Mouse (Mus musculus) left cerebral cortex, postnatal 10 days (tissue): Measurements from ENCODE around the gene Tmem158. TPM values are rescaled to one million over a fixed set of nuclear protein-coding genes. Genes with fewer than 3 reads are reported as not detected.

Experiments used
- DNase-seq, 2 experiments: peaks; one replicate each; pipeline ENCODE4 v3.0.0; 2021 to 2022; ENCODE audit warnings: low spot score in 2 of 2, mixed read lengths in 1 of 2; ENCODE audit errors: extremely low spot score in 1 of 2
- intact Hi-C: fragments of 180-260 bp; cut with DNase I; formaldehyde crosslinking; loops from one replicate; pipeline ENCODE4 v1.15.1; 2025
- total RNA-seq, 2 experiments: library from RNA; stranded (reverse); gene quantifications; 2 replicates each; pipeline ENCODE4 v1.2.3; 2021

Tmem158 gene
- total RNA-seq, 2 experiments from 2014 or later = 81.5 to 87.1 TPM

DNA sequence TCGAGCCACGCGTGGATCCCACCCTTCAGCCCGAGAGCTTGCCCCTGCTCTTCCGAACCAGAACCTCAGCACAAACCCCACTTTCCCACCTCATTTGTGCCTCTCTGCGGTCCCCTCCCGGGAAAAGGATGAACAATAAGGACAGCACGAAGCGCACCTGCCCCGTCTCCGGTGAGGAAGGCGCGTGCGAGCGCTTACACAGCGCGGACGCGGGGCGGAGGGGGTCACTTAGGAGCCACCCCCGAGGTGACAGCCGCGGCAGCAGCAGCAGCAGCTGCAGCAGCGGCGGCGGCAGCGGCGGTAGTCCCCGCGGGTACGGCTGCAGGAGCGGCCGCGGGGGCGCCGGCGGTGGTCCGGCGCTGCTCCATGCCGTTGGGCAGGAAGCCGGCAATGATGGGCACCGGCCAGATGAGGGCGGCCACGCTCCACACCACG, 1.1 kb downstream of the Tmem158 start:
- peak; percentile 75 to 89 for DNase-seq
- intact Hi-C loops = loop anchor here (5.0 kb wide), 1 partner anchor 268 kb away; the partner anchor contains the start of gene Sacm1l

GRCm38 (mm10) chr9:123258796-123259195, 1.8 kb downstream of the Tmem158 start:
- intact Hi-C loops = loop anchor here (5.0 kb wide), 1 partner anchor 269 kb away; the partner anchor contains the start of gene Sacm1l
- DNase-seq = no peak

GRCm38 (mm10) chr9:123255736-123256135, 4.8 kb downstream of the Tmem158 start:
- intact Hi-C loops = loop anchor here (5.0 kb wide), 1 partner anchor 272 kb away; the partner anchor contains the start of gene Sacm1l
- no peak for DNase-seq

GRCm38 (mm10) chr9:123247992-123248391, 12.6 kb downstream of the Tmem158 start:
- no peak for DNase-seq
- intact Hi-C loops = no loop called here

GRCm38 (mm10) chr9:123245146-123245545, 15.4 kb downstream of the Tmem158 start:
- intact Hi-C loops = no loop called here
- no peak for DNase-seq

DNA sequence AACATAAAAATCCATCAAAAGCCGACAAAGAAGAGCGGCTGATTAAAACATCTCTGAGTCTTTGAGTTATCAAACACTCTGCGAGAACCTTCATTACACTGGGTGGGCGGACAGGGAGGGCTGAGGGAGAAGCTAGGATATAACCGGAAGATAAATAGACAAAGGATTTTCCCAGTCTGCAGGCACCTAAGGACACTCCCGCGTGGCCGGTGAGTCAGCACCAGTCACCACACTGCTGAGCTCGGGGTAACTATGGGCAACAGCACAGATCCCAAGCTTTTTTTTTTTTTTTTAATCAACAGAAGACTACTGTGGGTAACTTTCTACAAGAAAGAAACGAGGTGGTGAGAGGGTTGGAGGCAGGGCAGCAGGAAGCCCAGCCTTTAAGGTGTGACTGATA, 16.6 kb downstream of the Tmem158 start:
- intact Hi-C loops = no loop called here
- DNase-seq = peak in 1 of 2 experiments; percentile 36

DNA sequence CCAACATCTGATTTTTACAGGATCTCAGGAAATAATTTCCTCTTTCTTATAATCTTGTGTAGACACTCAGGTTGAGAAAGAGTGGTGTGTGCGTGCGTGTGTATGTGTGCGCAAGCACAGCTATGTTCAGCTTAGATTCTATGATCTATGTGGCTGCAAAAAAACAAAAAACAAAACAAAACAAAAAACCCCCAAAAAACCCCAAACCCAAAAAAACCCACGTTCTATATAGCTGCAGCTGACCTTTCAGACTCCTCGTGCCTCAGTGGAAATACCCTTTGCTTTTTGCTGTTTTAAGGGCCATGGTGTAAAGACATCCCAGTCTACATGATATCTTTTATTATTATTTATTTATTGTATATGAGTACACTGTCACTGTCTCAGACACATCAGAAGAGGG, 19.4 kb downstream of the Tmem158 start:
- no peak for DNase-seq
- intact Hi-C loops = no loop called here

- intact Hi-C loops = no loop called here
- no peak for DNase-seq
These were observed 19.8 kb downstream of the Tmem158 start for GRCm38 (mm10) chr9:123240751-123241150.

DNA sequence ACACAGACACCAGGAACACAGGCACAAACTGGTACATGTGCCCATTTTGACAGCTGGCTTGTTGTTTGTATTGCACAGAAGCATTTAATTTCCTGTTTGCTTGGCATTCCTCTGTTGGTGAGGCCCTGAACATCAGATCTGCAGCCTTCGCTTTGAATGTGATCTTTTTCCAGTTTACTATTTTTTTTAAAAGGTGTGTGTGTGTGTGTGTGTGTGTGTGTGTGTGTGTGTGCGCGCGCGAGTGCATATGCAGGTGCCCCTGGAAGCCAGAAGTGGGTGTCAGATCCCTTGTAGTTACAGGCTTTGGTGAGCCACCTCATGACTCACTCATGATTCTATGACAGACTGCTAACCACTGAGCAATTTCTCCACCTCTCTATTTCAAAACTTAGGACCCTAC, 20.3 kb downstream of the Tmem158 start:
- DNase-seq = no peak
- intact Hi-C loops = no loop called here

DNA sequence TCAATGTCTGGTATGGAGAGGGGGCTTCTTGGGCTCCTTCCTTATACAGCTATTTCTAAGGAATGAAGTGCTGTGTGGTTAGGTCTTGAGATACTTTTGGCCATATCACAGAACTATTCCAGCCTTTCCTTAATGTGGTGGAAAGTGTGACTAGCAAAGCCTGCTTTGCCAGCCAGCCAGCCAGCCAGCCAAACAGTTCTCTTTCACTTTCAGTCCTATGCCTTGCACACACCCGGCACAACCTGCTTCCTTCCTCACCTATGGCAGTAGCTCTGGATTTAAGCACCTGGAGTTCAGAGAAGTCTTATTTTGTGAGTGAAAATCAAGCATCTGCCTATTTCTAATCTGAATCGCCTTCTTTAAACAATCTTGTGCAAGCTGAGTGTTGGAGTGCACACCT, 20.9 kb downstream of the Tmem158 start:
- DNase-seq = no peak
- intact Hi-C loops = no loop called here

DNA sequence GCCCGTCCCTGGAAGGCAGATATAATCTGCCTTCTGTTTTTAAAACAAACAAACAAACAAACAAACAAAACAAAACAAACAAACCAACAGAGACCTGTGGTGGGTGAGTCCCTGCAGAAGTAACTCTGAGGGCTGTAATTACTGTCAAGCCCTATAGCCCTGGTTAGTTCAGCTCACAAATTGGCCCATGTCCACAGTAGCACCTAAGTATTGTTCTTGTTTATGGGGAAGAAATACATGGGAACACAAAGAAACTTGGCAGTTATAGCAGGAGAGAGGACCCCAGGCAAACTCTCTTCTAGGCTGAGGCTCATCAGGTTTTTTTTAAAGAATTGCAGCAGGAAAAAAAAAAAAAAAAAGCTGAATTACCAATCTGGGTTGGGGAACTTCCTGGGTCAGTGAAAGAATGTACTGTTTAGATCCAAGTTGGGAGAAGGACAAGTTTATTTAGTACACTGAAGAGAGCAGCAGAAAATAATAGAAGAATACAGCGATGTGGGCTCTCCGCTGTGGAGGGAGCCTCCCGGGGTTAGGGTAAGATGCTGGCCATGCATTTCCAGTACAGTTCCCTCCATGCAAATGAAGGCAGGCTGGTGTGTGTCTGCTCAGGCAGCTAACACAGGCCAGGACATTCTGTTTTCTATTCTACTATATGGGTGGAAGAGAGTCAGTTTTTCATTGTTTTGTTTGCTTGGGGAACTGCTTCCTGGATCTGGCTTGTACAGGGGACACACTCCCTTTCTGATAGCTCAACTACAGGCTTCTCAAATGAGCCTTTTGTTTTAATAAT, 22.1 kb downstream of the Tmem158 start:
- DNase-seq = no peak
- intact Hi-C loops = no loop called here

- peak in 1 of 2 experiments; percentile 84 for DNase-seq
- intact Hi-C loops = no loop called here
These were observed 22.8 kb downstream of the Tmem158 start for GRCm38 (mm10) chr9:123237739-123238138.

GRCm38 (mm10) chr9:123235621-123236020, 24.9 kb downstream of the Tmem158 start:
- intact Hi-C loops = no loop called here
- no peak for DNase-seq

GRCm38 (mm10) chr9:123229826-123230225, 30.7 kb downstream of the Tmem158 start:
- intact Hi-C loops = no loop called here
- DNase-seq = no peak

DNA sequence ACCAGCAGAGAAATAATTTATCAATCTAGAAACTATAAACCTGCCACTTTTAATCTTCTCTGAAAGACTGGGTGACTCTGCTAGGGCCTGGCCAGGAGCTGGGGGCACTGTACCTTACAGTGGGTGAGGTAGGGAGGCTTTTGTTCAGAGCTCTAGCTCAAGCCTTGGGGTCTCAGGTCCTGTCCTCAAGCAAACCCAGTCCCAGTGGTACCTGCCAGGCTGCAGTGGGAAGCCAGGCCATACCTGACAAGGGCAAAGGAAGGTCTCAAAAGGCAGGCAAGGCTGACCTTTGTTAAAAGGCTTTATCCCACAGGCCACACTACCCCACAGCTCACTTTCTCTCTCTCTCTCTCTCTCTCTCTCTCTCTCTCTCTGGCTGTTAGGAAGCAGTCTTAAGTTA, 31.9 kb downstream of the Tmem158 start:
- no peak for DNase-seq
- intact Hi-C loops = no loop called here

- no peak for DNase-seq
- intact Hi-C loops = no loop called here
These were observed 33.3 kb downstream of the Tmem158 start for GRCm38 (mm10) chr9:123227106-123227750.

DNA sequence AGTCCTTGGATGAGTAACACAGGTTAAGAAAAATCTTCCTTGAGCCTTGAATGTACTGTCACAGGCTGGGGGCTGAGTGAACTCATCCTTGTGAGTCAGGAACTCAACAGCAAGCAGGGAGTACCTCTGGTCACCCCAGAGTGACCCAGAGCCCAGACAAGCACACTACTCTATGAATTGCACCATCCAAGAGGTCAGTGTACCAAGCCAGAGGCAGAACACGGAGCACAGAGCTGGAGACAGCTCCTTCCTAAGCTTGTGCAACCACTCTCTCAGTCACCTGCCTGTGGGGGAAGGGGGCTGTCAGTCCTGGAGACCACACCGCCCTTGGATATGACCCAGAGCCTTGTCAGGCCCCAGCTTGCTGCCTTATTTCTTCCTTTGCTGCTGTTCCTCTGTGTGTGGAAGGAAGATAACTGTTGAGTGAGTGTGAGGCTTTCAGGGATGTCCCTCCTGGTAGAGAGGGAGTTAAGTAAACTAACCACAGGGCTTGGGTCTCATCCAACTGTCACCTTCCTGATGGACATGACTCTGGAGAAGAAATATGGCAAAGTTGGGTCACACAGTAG, 35.6 kb downstream of the Tmem158 start:
- intact Hi-C loops = no loop called here

GRCm38 (mm10) chr9:123219826-123220225, 40.7 kb downstream of the Tmem158 start:
- DNase-seq = peak in 1 of 2 experiments; percentile 49

More for the DNA sequence above, 35.6 kb downstream of the Tmem158 start:
- no peak for DNase-seq

GRCm38 (mm10) chr9:123215621-123216440, 44.7 kb downstream of the Tmem158 start, which contains the start of gene Cdcp1:
TSS of gene Cdcp1 (minus strand) at chr9:123216038.
- DNase-seq = no peak
- intact Hi-C loops = no loop called here

More at GRCm38 (mm10) chr9:123219826-123220225, 40.7 kb downstream of the Tmem158 start:
- intact Hi-C loops = no loop called here
